In genomic region chr16:59639102-59639691, GRCm38 (mm10) we compare ENCODE assay signal across 8 mouse cellular contexts. TPM values are rescaled to one million over a fixed set of nuclear protein-coding genes. Genes with fewer than 3 reads are reported as not detected.
A peak's percentile ranks its signal among the peaks of the same experiment; 100 is the strongest.
DNase-seq lines count a peak whose midpoint lies in the region; ATAC-seq and TF ChIP-seq lines count a peak whose summit lies in the region.

Arl6 (minus strand) TSS chr16:59639391.

- H3K9me3 ChIP-seq in heart, embryonic 13.5 days: no peaks in the 10 kb centered on the region
- no peaks in the 10 kb centered on the region for H3K9me3 ChIP-seq in kidney, postnatal 0 days (replicated peaks; ENCODE audit: low read length)

- ATAC-seq in heart, embryonic 13.5 days (ENCODE audit: extremely low read depth, insufficient number of reproducible peaks, low FRiP score, low TSS enrichment): peak; percentile 87
- peak; percentile 99 for ATAC-seq in kidney, postnatal 0 days (replicated peaks; ENCODE audit: low FRiP score, low read depth)
- ATAC-seq in monocyte, adult 5-6 weeks (replicated peaks; ENCODE audit: insufficient number of reproducible peaks, low FRiP score, low TSS enrichment, poor library complexity, severe bottlenecking): peak; percentile 93

- peak within 1 kb of the TSS; percentile 86 for H3K9ac ChIP-seq in heart, embryonic 13.5 days
- peak within 1 kb of the TSS; percentile 68 for H3K9ac ChIP-seq in kidney, postnatal 0 days (ENCODE audit: low read depth, low read length)
- H3K9ac ChIP-seq in liver, adult 2 months (ENCODE audit: low read depth, low read length): peak within 1 kb of the TSS; percentile 68

- DNase-seq in CD4-positive, CD25-positive, alpha-beta regulatory T cell, adult 2 months (ENCODE audit: low read depth, low spot score): peak; percentile 94
- DNase-seq in c-Kit-positive CD71-negative TER-119-negative erythroid progenitor cells, embryonic 14.5 days (ENCODE audit: low read depth): peak; percentile 76
- DNase-seq in fibroblast of lung, adult 2 months (ENCODE audit: low read depth): peak; percentile 85
- DNase-seq in kidney, postnatal 0 days (ENCODE audit: low spot score): peak; percentile 95
- DNase-seq in liver, adult 2 months (ENCODE audit: extremely low read depth, low read depth, low spot score): peak; percentile 84
- DNase-seq in spleen, postnatal 36 days (ENCODE audit: low spot score in 2 of 2): peak; percentile 90

- TF ChIP-seq CTCF in kidney, postnatal 0 days (IDR thresholded peaks at IDR 0.05; ENCODE audit: low read depth): no peak
- TF ChIP-seq CTCF in liver, adult 2 months (IDR thresholded peaks at IDR 0.05; ENCODE audit: low read depth, low read length): no peak

- TF ChIP-seq POLR2A in liver, adult 2 months (IDR thresholded peaks at IDR 0.05; ENCODE audit: extremely low read depth, insufficient read depth, low read length): peak; percentile 45; the same call in 1 of the 2 replicates

- H3K36me3 ChIP-seq in heart, embryonic 13.5 days: no peaks in the 10 kb centered on the region
- H3K36me3 ChIP-seq in kidney, postnatal 0 days (ENCODE audit: insufficient read depth, low read length): no peaks in the 10 kb centered on the region
- H3K36me3 ChIP-seq in liver, adult 2 months (ENCODE audit: control insufficient read depth, insufficient read depth, low read length): no peaks in the 10 kb centered on the region

- H3K79me2 ChIP-seq in liver, adult 2 months (ENCODE audit: control insufficient read depth, insufficient read depth, low read length): no peaks in the 10 kb centered on the region

- WGBS in heart, embryonic 13.5 days: under 1% methylated on average over 46 of the region's 46 CpGs
- under 1% methylated on average over 46 of the region's 46 CpGs for WGBS in kidney, postnatal 0 days
- under 1% methylated on average over 46 of the region's 46 CpGs for WGBS in liver, adult 2 months

- H3K4me2 ChIP-seq in heart, embryonic 13.5 days: peak within 1 kb of the TSS; percentile 76
- peak within 1 kb of the TSS; percentile 72 for H3K4me2 ChIP-seq in kidney, postnatal 0 days (ENCODE audit: low read length)

- H3K4me1 ChIP-seq in heart, embryonic 13.5 days: peaks cover 8% of the 10 kb centered on the region; the same call in 1 of the 2 replicates
- no peaks in the 10 kb centered on the region for H3K4me1 ChIP-seq in kidney, postnatal 0 days (replicated peaks; ENCODE audit: insufficient read depth, low read length)
- peaks cover 3% of the 10 kb centered on the region; the same call in 1 of the 2 replicates for H3K4me1 ChIP-seq in liver, adult 2 months (ENCODE audit: control insufficient read depth, insufficient read depth, low read length)

- H3K27me3 ChIP-seq in heart, embryonic 13.5 days (replicated peaks): no peaks in the 10 kb centered on the region; the same call in 1 of the 2 replicates
- H3K27me3 ChIP-seq in kidney, postnatal 0 days (ENCODE audit: insufficient read depth, low read length): no peaks in the 10 kb centered on the region
- no peaks in the 10 kb centered on the region for H3K27me3 ChIP-seq in liver, adult 2 months (ENCODE audit: control insufficient read depth, insufficient read depth, low read length)

- H3K27ac ChIP-seq in heart, embryonic 13.5 days (replicated peaks): peak within 1 kb of the TSS; percentile 99
- H3K27ac ChIP-seq in kidney, postnatal 0 days: peak within 1 kb of the TSS; percentile 95
- H3K27ac ChIP-seq in liver, adult 2 months (replicated peaks; ENCODE audit: insufficient read depth, low read depth, low read length): peak within 1 kb of the TSS; percentile 81

- H3K4me3 ChIP-seq in heart, embryonic 13.5 days: peak within 1 kb of the TSS; percentile 62
- H3K4me3 ChIP-seq in kidney, postnatal 0 days (replicated peaks; ENCODE audit: low read depth, low read length): peak within 1 kb of the TSS; percentile 71
- peak within 1 kb of the TSS; percentile 81 for H3K4me3 ChIP-seq in liver, adult 2 months (ENCODE audit: insufficient read depth, low read depth, low read length)

RNA-seq across cellular contexts. Expression of gene Arl6, which starts in this region (rescaled TPM):
- 18.5 and 21.3 TPM in 2 replicates for polyA plus RNA-seq in heart, embryonic 13.5 days (2015; fragmentation: Nextera tagmentation; extraction: Ambion mirVana)
- 46.4 and 46.6 TPM in 2 replicates for polyA plus RNA-seq in kidney, postnatal 0 days (2015; fragmentation: Nextera tagmentation; extraction: Ambion mirVana)
- 3.8 and 3.9 TPM in 2 replicates for total RNA-seq in liver, adult 2 months (2014; rRNA removed)
- polyA plus RNA-seq in liver, adult 2 months (2012; rRNA removed): 0.39 and 0.65 TPM in 2 replicates
- 0.38 to 1.2 TPM in 2 of 3 replicates, not detected in the other for total RNA-seq in monocyte, adult 5-6 weeks (2017)

Comparison
In these comparisons a context has a peak if more than half of its experiments do, and no peak if none do; other contexts are left out.
1. Peak in every context shown above with its lines: DNase-seq, ATAC-seq, H3K4me3 ChIP-seq and H3K27ac ChIP-seq.
2. RNA of gene Arl6 (polyA plus RNA-seq): 46.4 to 46.6 TPM in kidney, postnatal 0 days and 18.5 to 21.3 TPM in heart, embryonic 13.5 days; 0.39 to 0.65 TPM in liver, adult 2 months; every median in the first group is over 10 times any median in the second.